Mouse (Mus musculus): ENCODE results near the gene Scgb2b7.
"Not testable (repeated sequence)": the region's sequence is repeated elsewhere in the genome, so short reads cannot be mapped to it uniquely, and the experiment has no call there.

Scgb2b7 gene

GRCm38 (mm10) chr7:31705657-31706056, at the start of gene Scgb2b7:
Gene Scgb2b7 (minus strand): TSS chr7:31705757.
- DNase-seq (ENCODE audit: low spot score in 2 of 2) = not testable (repeated sequence)

GRCm38 (mm10) chr7:31712365-31712764, 6.8 kb upstream of the Scgb2b7 start, which contains the start of gene Scgb1b7:
Gene Scgb1b7 (plus strand): TSS chr7:31712665.
- not testable (repeated sequence) for DNase-seq (ENCODE audit: low spot score in 2 of 2)

All from frontal cortex, postnatal 10 days (tissue).